Mouse (Mus musculus): Measurements from ENCODE around the gene Olfr25. TPM values are rescaled to one million over a fixed set of nuclear protein-coding genes. Genes with fewer than 3 reads are reported as not detected.

Gene Olfr25
- polyA plus RNA-seq (2015; fragmentation: Nextera tagmentation; extraction: Ambion mirVana) = not detected in 2 replicates

DNA sequence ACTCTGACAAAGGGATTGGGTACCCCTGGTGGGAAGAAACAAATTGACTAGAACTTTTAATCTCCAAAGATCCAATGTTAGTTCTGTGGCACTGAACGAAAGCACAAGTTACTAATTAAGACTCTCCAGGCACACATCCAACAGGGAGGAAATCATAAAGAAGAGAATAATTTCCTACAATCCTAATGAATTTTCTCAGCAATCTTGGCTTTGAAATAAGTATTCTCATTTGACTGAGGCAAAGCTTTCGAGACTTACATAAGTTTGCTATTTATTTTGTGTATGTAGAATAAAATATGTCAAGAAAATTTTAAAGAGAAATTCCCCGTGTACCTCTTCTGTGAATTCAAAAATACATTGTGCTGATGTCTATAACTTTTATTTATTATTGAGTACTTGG lies at the start of gene Olfr25:
Gene Olfr25 (plus strand): TSS at position 301 of the 400 bp plus-strand sequence.
- H3K27me3 ChIP-seq (ENCODE audit: insufficient read depth, low read length) = no peaks in the 10 kb centered on the region
- no peaks in the 10 kb centered on the region for H3K36me3 ChIP-seq (ENCODE audit: insufficient read depth, low read length)
- 78% methylated on average over 3 of the region's 3 CpGs for WGBS
- no peaks in the 10 kb centered on the region for H3K4me1 ChIP-seq (ENCODE audit: insufficient read depth, low read length)
- H3K4me3 ChIP-seq (ENCODE audit: low read length) = no peak within 1 kb of the TSS
- no peaks in the 10 kb centered on the region for H3K9me3 ChIP-seq (ENCODE audit: low read length)
- H3K4me2 ChIP-seq (replicated peaks; ENCODE audit: low read depth, low read length) = no peak within 1 kb of the TSS
- no peak within 1 kb of the TSS for H3K27ac ChIP-seq (ENCODE audit: low read length)
- ATAC-seq (ENCODE audit: low FRiP score, low TSS enrichment) = no peak
- H3K9ac ChIP-seq (replicated peaks; ENCODE audit: low read length) = no peak within 1 kb of the TSS

DNA sequence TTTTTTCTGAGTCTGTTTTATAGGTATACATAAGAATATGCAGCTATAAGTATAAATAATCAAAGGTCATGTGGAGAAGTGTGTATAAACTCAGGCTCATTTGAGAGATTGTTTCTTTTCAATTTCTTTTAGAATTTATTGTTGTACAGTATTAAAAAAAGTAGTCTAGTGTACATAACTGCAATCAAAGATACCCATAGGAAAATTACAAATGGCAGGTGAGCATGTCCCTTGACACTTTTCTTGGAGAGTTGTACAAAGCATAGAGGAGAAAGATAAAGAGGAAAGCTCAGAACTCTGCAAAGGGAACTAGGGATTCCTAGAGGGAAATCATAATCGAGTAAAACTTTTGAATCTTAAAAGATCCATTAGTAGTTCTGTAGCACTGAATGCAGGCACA lies 38.1 kb upstream of the Olfr25 start, which contains the start of gene Olfr896-ps1:
Gene Olfr896-ps1 (plus strand): TSS at position 301 of the 400 bp plus-strand sequence.
- Histone ChIP-seq H3K4me2 (replicated peaks; ENCODE audit: low read depth, low read length) (no peak within 1 kb of the TSS), H3K4me1 (ENCODE audit: insufficient read depth, low read length) (no peaks in the 10 kb centered on the region), H3K9ac (replicated peaks; ENCODE audit: low read length) (no peak within 1 kb of the TSS), H3K27me3 (ENCODE audit: insufficient read depth, low read length) (no peaks in the 10 kb centered on the region), H3K27ac (ENCODE audit: low read length) (no peak within 1 kb of the TSS), H3K4me3 (ENCODE audit: low read length) (no peak within 1 kb of the TSS), H3K36me3 (ENCODE audit: insufficient read depth, low read length) (no peaks in the 10 kb centered on the region), H3K9me3 (ENCODE audit: low read length) (no peaks in the 10 kb centered on the region)
- ATAC-seq (ENCODE audit: low FRiP score, low TSS enrichment) = no peak
- WGBS = 90% methylated on average over 1 of the region's 1 CpGs

DNA sequence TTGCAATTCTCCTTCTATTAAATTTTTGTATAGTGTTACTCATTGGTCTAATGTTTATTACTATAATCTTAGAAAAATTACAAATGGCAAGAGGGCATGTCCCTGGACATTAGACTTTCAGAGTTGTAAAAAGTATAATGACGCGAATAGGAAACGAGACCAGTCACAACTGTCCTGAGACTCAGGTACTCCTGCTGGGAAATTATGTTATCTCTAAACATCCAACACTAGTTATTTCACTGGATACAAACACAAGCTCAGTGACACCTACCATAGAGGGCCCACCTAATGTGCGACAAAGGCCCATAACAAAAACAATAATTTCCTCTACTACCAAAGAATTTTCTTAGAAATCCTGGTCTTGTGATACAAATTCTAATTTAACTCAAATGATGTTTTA lies 19.3 kb downstream of the Olfr25 start, which contains the start of gene Olfr898:
Gene Olfr898 (plus strand): TSS at position 301 of the 400 bp plus-strand sequence.
- no peaks in the 10 kb centered on the region for H3K4me1 ChIP-seq (ENCODE audit: insufficient read depth, low read length)
- H3K4me2 ChIP-seq (replicated peaks; ENCODE audit: low read depth, low read length) = no peak within 1 kb of the TSS
- no peak within 1 kb of the TSS for H3K4me3 ChIP-seq (ENCODE audit: low read length)
- no peaks in the 10 kb centered on the region for H3K9me3 ChIP-seq (ENCODE audit: low read length)
- no peak within 1 kb of the TSS for H3K27ac ChIP-seq (ENCODE audit: low read length)
- WGBS = 89% methylated on average over 4 of the region's 4 CpGs
- no peaks in the 10 kb centered on the region for H3K27me3 ChIP-seq (ENCODE audit: insufficient read depth, low read length)
- ATAC-seq (ENCODE audit: low FRiP score, low TSS enrichment) = no peak
- H3K9ac ChIP-seq (replicated peaks; ENCODE audit: low read length) = no peak within 1 kb of the TSS
- no peaks in the 10 kb centered on the region for H3K36me3 ChIP-seq (ENCODE audit: insufficient read depth, low read length)

DNA sequence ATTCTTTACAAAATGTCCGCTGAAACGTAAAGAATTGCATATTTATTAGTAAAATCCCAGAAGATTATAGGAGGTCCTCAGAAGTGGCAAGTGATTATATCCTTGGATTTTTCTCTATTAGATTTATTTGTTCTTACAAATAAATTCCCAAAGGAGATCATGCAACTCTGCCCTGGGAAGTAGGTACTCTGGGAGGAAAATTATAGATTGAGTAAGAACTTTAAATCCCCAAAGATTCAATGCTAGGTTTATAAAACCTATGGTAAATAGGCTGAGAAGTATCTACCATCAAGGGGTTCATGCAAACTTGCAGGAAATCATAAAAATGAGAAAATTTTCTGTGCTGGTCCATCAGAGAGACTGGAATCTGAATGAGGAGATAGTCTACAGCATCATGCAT lies 37.7 kb downstream of the Olfr25 start, which contains the start of gene Olfr250:
Gene Olfr250 (plus strand): TSS at position 301 of the 400 bp plus-strand sequence.
- ATAC-seq (ENCODE audit: low FRiP score, low TSS enrichment) = no peak
- H3K4me1 ChIP-seq (ENCODE audit: insufficient read depth, low read length) = no peaks in the 10 kb centered on the region

DNA sequence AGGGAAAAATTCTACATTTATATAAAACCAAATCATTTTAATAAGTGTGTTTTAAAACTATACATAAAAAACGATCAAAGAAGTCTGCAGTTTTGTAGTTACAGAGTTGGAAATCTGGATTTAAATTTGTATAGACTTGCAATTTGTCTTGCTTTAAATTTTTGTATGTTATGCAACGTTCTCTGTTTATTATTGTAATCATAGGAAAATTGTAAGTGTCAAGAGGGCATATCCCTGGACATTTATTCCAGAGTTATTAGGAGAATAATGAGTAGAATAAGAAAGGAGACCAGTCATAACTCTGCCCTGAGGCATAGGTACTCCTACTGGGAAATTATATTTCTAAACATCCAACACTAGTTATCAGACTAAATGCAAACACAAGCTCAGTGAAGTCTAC lies 47.9 kb downstream of the Olfr25 start, which contains the start of gene Olfr251:
Gene Olfr251 (plus strand): TSS at position 301 of the 400 bp plus-strand sequence.
- Histone ChIP-seq H3K27ac (ENCODE audit: low read length) (no peak within 1 kb of the TSS), H3K27me3 (ENCODE audit: insufficient read depth, low read length) (no peaks in the 10 kb centered on the region), H3K4me3 (ENCODE audit: low read length) (no peak within 1 kb of the TSS), H3K9ac (replicated peaks; ENCODE audit: low read length) (no peak within 1 kb of the TSS), H3K36me3 (ENCODE audit: insufficient read depth, low read length) (no peaks in the 10 kb centered on the region), H3K4me1 (ENCODE audit: insufficient read depth, low read length) (no peaks in the 10 kb centered on the region), H3K9me3 (ENCODE audit: low read length) (no peaks in the 10 kb centered on the region), H3K4me2 (replicated peaks; ENCODE audit: low read depth, low read length) (no peak within 1 kb of the TSS)
- no peak for ATAC-seq (ENCODE audit: low FRiP score, low TSS enrichment)
- 66% methylated on average over 2 of the region's 2 CpGs for WGBS

More for the DNA sequence above, 37.7 kb downstream of the Olfr25 start, which contains the start of gene Olfr250:
- 93% methylated on average over 2 of the region's 2 CpGs for WGBS
- Histone ChIP-seq H3K9ac (replicated peaks; ENCODE audit: low read length) (no peak within 1 kb of the TSS), H3K36me3 (ENCODE audit: insufficient read depth, low read length) (no peaks in the 10 kb centered on the region), H3K4me2 (replicated peaks; ENCODE audit: low read depth, low read length) (no peak within 1 kb of the TSS), H3K4me3 (ENCODE audit: low read length) (no peak within 1 kb of the TSS), H3K27me3 (ENCODE audit: insufficient read depth, low read length) (no peaks in the 10 kb centered on the region), H3K9me3 (ENCODE audit: low read length) (no peaks in the 10 kb centered on the region), H3K27ac (ENCODE audit: low read length) (no peak within 1 kb of the TSS)

Other genes with a start within 250 kb of the Olfr25 start
- not detected in 2 replicates for gene Olfr887, start 245.0 kb upstream of the Olfr25 start, polyA plus RNA-seq (2015; fragmentation: Nextera tagmentation; extraction: Ambion mirVana)
- gene Olfr888, start 220.9 kb upstream of the Olfr25 start, polyA plus RNA-seq (2015; fragmentation: Nextera tagmentation; extraction: Ambion mirVana) = not detected in 2 replicates
- gene Olfr889, start 213.9 kb upstream of the Olfr25 start, polyA plus RNA-seq (2015; fragmentation: Nextera tagmentation; extraction: Ambion mirVana) = 0.03 and 0.06 TPM in 2 replicates
- not detected in 2 replicates for gene Olfr890, start 186.5 kb upstream of the Olfr25 start, polyA plus RNA-seq (2015; fragmentation: Nextera tagmentation; extraction: Ambion mirVana)
- not detected in 2 replicates for gene Olfr891, start 148.2 kb upstream of the Olfr25 start, polyA plus RNA-seq (2015; fragmentation: Nextera tagmentation; extraction: Ambion mirVana)
- gene Olfr893, start 120.7 kb upstream of the Olfr25 start, polyA plus RNA-seq (2015; fragmentation: Nextera tagmentation; extraction: Ambion mirVana) = not detected in 2 replicates
- not detected in 2 replicates for gene Olfr894, start 111.0 kb upstream of the Olfr25 start, polyA plus RNA-seq (2015; fragmentation: Nextera tagmentation; extraction: Ambion mirVana)
- gene Olfr143, start 76.3 kb upstream of the Olfr25 start, polyA plus RNA-seq (2015; fragmentation: Nextera tagmentation; extraction: Ambion mirVana) = not detected in 2 replicates
- gene Olfr895, start 61.2 kb upstream of the Olfr25 start, polyA plus RNA-seq (2015; fragmentation: Nextera tagmentation; extraction: Ambion mirVana) = not detected in 2 replicates
- gene Olfr896-ps1, start 38.0 kb upstream of the Olfr25 start, polyA plus RNA-seq (2015; fragmentation: Nextera tagmentation; extraction: Ambion mirVana) = not detected in 2 replicates
- gene Olfr898, start 19.4 kb downstream of the Olfr25 start, polyA plus RNA-seq (2015; fragmentation: Nextera tagmentation; extraction: Ambion mirVana) = not detected in 2 replicates
- not detected in 2 replicates for gene Olfr250, start 37.8 kb downstream of the Olfr25 start, polyA plus RNA-seq (2015; fragmentation: Nextera tagmentation; extraction: Ambion mirVana)
- gene Olfr251, start 48.0 kb downstream of the Olfr25 start, polyA plus RNA-seq (2015; fragmentation: Nextera tagmentation; extraction: Ambion mirVana) = not detected in 2 replicates
- not detected in 2 replicates for gene Olfr147, start 72.6 kb downstream of the Olfr25 start, polyA plus RNA-seq (2015; fragmentation: Nextera tagmentation; extraction: Ambion mirVana)
- gene Olfr901, start 100.4 kb downstream of the Olfr25 start, polyA plus RNA-seq (2015; fragmentation: Nextera tagmentation; extraction: Ambion mirVana) = not detected in 2 replicates
- not detected in 2 replicates for gene Olfr902, start 118.6 kb downstream of the Olfr25 start, polyA plus RNA-seq (2015; fragmentation: Nextera tagmentation; extraction: Ambion mirVana)
- not detected in 2 replicates for gene Olfr904, start 134.1 kb downstream of the Olfr25 start, polyA plus RNA-seq (2015; fragmentation: Nextera tagmentation; extraction: Ambion mirVana)
- gene Olfr905, start 142.0 kb downstream of the Olfr25 start, polyA plus RNA-seq (2015; fragmentation: Nextera tagmentation; extraction: Ambion mirVana) = not detected in 2 replicates
- gene Olfr906, start 158.0 kb downstream of the Olfr25 start, polyA plus RNA-seq (2015; fragmentation: Nextera tagmentation; extraction: Ambion mirVana) = not detected in 2 replicates
- not detected in 2 replicates for gene Olfr907, start 166.7 kb downstream of the Olfr25 start, polyA plus RNA-seq (2015; fragmentation: Nextera tagmentation; extraction: Ambion mirVana)
- gene Olfr911-ps1, start 192.5 kb downstream of the Olfr25 start, polyA plus RNA-seq (2015; fragmentation: Nextera tagmentation; extraction: Ambion mirVana) = not detected in 2 replicates
- not detected in 2 replicates for gene Olfr910, start 208.8 kb downstream of the Olfr25 start, polyA plus RNA-seq (2015; fragmentation: Nextera tagmentation; extraction: Ambion mirVana)